Comparison of ENCODE assay signal across 21 mouse cellular contexts in genomic region chr4:155395471-155395870, GRCm38 (mm10). TPM values are rescaled to one million over a fixed set of nuclear protein-coding genes. Genes with fewer than 3 reads are reported as not detected.
DNase-seq lines count a peak whose midpoint lies in the region; TF ChIP-seq lines count a peak whose summit lies in the region.
"Had no signal": no experiment of that assay in that cellular context is flagged by ENCODE, and none has a peak within 500 bp of the region (broad histone marks: within the 10 kb centered on the region; RNA-seq: fewer than 3 reads in every experiment).

No protein-coding gene starts in this region.

- intact Hi-C loops in left cerebral cortex, postnatal 10 days (cut with DNase I) = no loop called here

- no peak for TF ChIP-seq CTCF in cerebellum, adult 2 months (IDR thresholded peaks at IDR 0.05; ENCODE audit: borderline replicate concordance, insufficient read depth, low read depth, low read length)

- WGBS in cerebellum, adult 2 months = 13% methylated on average over 5 of the region's 5 CpGs

- H3K4me1 ChIP-seq in cerebellum, adult 2 months (ENCODE audit: control insufficient read depth, insufficient read depth, low read length) = peaks cover 24% of the 10 kb centered on the region

- H3K27me3 ChIP-seq in cerebellum, adult 2 months (ENCODE audit: control insufficient read depth, insufficient read depth, low read length) = no peaks in the 10 kb centered on the region

- peak overlapping the region; percentile 47 for H3K27ac ChIP-seq in cerebellum, adult 2 months (ENCODE audit: insufficient read depth, low read length)
- H3K27ac ChIP-seq: forebrain, embryonic 15.5 days; hindbrain, embryonic 14.5 days; intestine, embryonic 15.5 days; kidney, postnatal 0 days; neural tube, embryonic 12.5 days had no signal

- no peak for TF ChIP-seq POLR2A in cerebellum, adult 2 months (IDR thresholded peaks at IDR 0.05; ENCODE audit: borderline replicate concordance, insufficient read depth, low read length)

- no peak for DNase-seq in cerebellum, adult 2 months
- DNase-seq in cerebellum, adult 8-10 months = no peak
- DNase-seq in left cerebral cortex, adult 11 months (ENCODE audit: low spot score) = peak; percentile 64
- DNase-seq in left cerebral cortex, postnatal 10 days (ENCODE audit: extremely low spot score in 1 of 2, low spot score in 2 of 2) = no peak
- DNase-seq in left cerebral cortex, adult 9 months (ENCODE audit: low spot score in 2 of 2) = peak; percentile 73 to 82
- DNase-seq in right cerebral cortex, postnatal 25 days = peak; percentile 56
- no peak for DNase-seq in neural tube, embryonic 10.5 days (ENCODE audit: extremely low spot score, low spot score)
- no peak for DNase-seq in adrenal gland, adult 18-20 months (ENCODE audit: low spot score in 2 of 2)
- DNase-seq: adrenal gland, adult 8-10 months; gastrocnemius, postnatal 25 days; heart, postnatal 14 days; liver; liver, postnatal 0 days; lung, postnatal 36 days; spleen, adult 18-20 months had no signal

- peak overlapping the region; percentile 71 for H3K4me3 ChIP-seq in cerebellum, adult 2 months (replicated peaks; ENCODE audit: insufficient read depth, low read depth, low read length)
- H3K4me3 ChIP-seq: forebrain, embryonic 15.5 days; intestine, embryonic 15.5 days; neural tube, embryonic 12.5 days had no signal

RNA-seq across cellular contexts. Expression of gene Gabrd, which starts 2.4 kb away (rescaled TPM):
- polyA plus RNA-seq in cerebellum, adult 2 months (2012; rRNA removed) = 243 and 290 TPM in 2 replicates
- total RNA-seq in left cerebral cortex, postnatal 10 days (2021) = 10 to 100 TPM; 33.0 to 34.9 TPM
- under 1 TPM in 1 of 2 experiments, not detected in 1; 0.16 TPM for total RNA-seq in adrenal gland, adult 18-20 months (2021)
- total RNA-seq: heart, postnatal 14 days had no signal
- polyA plus RNA-seq: stomach, embryonic 14.5 days had no signal

RNA-seq across cellular contexts. Expression of gene Cfap74, which starts 13.5 kb away (rescaled TPM):
- polyA plus RNA-seq in cerebellum, adult 2 months (2012; rRNA removed) = 18.7 and 22.0 TPM in 2 replicates
- total RNA-seq in left cerebral cortex, postnatal 10 days (2021) = 10 to 100 TPM; 10.1 to 10.6 TPM
- 1 to 10 TPM in 1 of 2 experiments, under 1 TPM in 1; 0.63 to 1.6 TPM for total RNA-seq in adrenal gland, adult 18-20 months (2021)

RNA-seq across cellular contexts. Expression of gene Prkcz, which starts 34.3 kb away (rescaled TPM):
- 245 and 253 TPM in 2 replicates for polyA plus RNA-seq in cerebellum, adult 2 months (2012; rRNA removed)
- 100 to 1,000 TPM; 174 to 187 TPM for total RNA-seq in left cerebral cortex, postnatal 10 days (2021)
- 1 to 10 TPM; 5.5 to 7.6 TPM for total RNA-seq in adrenal gland, adult 18-20 months (2021)

Comparison
In these comparisons a context has a peak if more than half of its experiments do, and no peak if none do; other contexts are left out.
1. DNase-seq: peak in left cerebral cortex, adult 11 months (single experiment), left cerebral cortex, adult 9 months (2 of 2) and right cerebral cortex, postnatal 25 days (single experiment); none in cerebellum, adult 2 months (0 of 2), cerebellum, adult 8-10 months (single experiment), left cerebral cortex, postnatal 10 days (0 of 2), neural tube, embryonic 10.5 days (single experiment) and adrenal gland, adult 18-20 months (0 of 2).
2. RNA of gene Gabrd, which starts 2.4 kb away (total RNA-seq): 33.0 to 34.9 TPM in left cerebral cortex, postnatal 10 days; 0.16 TPM in adrenal gland, adult 18-20 months; every median in the first group is over 10 times any median in the second.
3. RNA of gene Cfap74, which starts 13.5 kb away (total RNA-seq): 10.1 to 10.6 TPM in left cerebral cortex, postnatal 10 days; 0.63 to 1.6 TPM in adrenal gland, adult 18-20 months; every median in the first group is over 4 times any median in the second.
4. RNA of gene Prkcz, which starts 34.3 kb away (total RNA-seq): 174 to 187 TPM in left cerebral cortex, postnatal 10 days; 5.5 to 7.6 TPM in adrenal gland, adult 18-20 months; every median in the first group is over 10 times any median in the second.